Mouse (Mus musculus) spleen, adult 18-20 months (tissue): ENCODE measurements at regions not wholly inside any gene's neighbourhood (a gene's known extent, or its start where the extent isn't known, plus 50 kb on each side); places are given as distances from the start of the nearest gene placed in this dataset.

Source experiments
- DNase-seq, 2 experiments: peaks; one replicate each; pipeline ENCODE4 v3.0.0; 2022; ENCODE audit warnings: mixed read lengths in 2 of 2

DNA sequence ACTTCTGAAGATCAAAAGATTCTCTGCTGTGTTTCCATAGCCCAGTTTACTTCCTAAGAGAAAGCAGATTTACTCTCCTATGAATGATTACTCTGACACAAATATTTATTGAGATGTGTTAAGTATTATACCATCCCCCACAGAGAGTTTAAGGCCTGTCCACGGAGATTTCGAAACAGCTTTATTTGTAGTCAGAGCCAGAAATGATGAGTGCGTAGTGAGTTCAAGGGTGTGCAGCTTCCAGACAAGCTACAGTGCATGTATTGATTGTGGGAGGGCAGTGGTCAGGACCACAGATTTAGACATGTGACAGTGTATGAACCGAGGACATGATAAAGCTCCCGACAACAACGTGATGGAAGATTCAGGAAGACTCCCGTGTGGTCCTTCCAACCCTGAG lies 126.8 kb downstream of the Hlx start:
- no peak for DNase-seq

- no peak for DNase-seq
Measured at GRCm38 (mm10) chr1:184603136-184603535, 129.3 kb downstream of the Hlx start.

DNA sequence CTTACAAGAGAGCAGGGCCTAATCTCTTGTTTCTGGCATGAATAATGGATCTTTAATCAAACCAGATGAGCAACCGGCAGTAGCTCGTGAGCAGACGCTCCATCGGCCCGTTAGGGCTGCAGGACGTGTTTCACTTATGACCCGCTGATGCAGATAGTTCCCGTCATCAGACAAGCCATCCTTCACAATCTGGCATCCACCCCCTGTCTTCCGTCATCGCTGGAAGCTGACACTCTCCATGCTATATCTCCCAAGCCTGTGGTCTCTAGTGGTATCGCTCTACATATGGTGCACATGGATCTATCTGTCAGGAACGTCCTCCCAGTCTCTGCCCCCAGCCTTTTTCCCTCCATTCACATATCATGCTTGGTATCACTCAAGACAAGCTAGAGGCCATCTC lies 137.0 kb downstream of the Hlx start:
- no peak for DNase-seq

DNA sequence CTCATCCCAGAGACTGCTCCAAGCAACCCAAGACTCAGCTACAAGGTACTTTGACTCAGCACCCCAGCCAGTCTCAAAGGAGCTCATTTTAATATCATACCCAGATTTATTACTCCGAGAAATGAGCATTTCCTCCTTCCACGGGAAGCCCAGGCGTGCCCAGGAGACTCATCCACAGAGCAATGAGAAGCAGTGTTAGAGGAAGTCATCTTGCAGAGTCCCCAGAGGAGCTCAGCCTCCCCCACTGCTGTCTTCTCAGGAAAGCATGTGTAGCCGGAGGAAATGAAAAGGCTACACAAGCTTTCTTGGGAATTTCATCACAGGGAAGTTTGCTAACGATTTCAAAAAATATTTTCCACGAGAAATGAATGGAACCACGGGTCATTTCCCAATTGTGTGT lies 141.8 kb downstream of the Hlx start:
- no peak for DNase-seq

DNA sequence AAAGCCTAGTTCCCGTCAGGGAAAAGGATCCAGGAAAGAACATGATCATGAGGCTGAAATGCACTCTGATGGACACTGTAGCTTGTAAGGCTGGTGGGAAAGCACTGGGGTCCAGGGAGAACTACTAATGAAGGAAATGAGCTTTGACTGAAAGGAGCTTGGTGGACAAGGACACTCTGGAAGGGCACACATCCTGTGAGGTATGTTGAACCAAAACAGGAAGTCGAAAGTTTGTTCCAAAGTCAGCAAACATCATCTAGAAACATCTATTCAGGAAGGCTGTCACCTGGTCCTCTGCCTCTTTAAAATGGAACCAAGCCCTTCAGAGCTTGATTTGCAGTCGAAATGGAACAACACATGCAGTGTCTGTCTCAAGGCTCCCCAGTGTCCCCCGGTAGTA lies 143.1 kb downstream of the Hlx start:
- DNase-seq = no peak

GRCm38 (mm10) chr1:184584505-184584874 lies 147.9 kb downstream of the Hlx start:
- DNase-seq = no peak

- DNase-seq = no peak
Measured at GRCm38 (mm10) chr1:184583751-184584504, 148.5 kb downstream of the Hlx start.

DNA sequence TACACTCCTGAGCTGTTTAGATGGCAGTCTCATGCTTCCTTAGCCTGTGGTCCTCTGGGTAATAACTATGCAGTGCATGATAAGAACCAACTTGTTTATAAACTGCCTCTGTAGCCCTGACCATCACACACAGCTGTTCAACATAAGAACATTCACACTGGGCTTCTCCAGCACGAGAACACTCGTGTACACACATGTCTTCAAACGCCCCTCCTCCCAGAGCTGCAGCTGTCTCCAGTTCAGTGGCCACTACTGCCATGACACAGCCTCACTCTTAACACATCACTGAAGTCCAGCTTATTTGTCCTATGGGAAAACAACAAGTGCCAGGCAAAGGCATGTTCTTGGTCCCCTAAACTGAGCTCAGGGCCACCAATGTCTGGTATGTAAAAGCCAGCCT lies 152.9 kb downstream of the Hlx start:
- no peak for DNase-seq

DNA sequence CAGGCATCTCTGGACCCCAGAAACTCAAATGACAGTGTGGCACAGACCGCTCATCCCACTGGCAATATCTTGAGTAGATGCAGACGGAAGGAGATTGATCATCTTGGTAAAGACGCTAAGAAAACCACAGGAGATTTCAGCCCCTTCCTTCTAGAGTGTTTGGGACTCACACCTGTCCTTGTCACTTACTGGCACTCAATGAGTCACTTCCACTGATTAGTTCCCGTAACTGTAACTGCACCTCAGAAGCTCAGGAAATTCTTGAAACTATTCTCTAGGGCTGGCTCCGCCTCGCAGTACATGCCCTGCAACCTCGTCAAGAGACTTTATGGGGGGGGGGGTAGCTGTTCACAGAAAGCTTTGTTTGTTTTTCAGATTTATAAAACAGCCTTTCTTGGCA lies 155.9 kb downstream of the Hlx start:
- DNase-seq = no peak

DNA sequence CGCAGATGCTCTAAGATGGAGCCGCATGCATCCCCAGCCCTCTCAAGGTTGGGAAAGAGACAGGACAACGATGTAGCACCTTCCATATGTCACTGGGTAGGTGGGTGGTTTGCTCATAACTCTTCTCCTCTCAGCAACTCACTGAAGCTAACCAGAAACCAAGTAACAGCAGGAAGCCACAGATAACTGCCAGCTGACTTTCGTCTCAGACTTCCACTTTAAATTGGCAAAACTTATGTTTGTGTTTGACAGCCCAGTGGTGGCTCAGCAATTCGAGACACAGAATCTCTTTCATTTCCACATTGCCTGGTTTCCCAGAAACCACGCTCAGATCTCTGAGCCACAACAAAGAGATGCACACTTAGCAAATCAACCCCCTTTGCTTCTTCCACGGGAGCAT lies 159.1 kb downstream of the Hlx start:
- no peak for DNase-seq

DNA sequence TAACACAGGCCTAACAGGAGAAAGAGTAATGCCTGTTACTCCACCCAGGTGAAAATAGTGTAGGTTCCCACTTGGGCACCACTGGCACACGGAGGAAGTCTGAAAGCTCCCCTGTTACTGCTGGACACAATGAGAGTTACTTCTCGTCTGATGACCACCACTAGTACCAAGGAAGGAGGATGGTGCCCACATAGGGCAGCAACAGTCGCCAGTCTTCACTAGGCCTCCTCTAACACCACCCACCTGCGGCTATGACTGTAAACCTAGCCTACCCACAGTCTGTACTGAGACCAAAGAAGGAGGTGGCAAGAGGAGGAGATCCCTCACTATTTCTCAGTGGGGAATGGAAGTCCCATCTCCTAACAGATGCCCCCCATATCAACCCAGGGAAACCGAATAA lies 161.7 kb downstream of the Hlx start:
- DNase-seq = no peak

DNA sequence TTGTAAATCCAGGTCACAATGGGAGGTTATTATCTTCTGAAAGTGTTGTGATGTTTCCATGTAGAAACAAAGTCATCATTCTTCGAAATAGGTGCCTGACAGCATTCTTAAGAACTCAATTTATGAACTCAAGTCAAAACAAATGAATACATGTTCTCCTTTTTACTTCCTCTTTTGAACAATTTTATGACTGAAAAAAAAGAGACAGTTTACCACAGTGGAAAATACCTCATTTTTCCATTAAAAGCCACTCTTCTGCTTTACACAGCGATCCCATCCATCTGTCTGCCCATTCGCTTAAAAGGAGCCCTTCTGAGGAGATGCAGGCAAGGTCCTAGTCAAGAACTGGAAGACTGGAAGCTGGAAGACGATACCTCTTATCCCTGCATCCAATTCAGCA lies 169.5 kb downstream of the Hlx start:
- DNase-seq = peak in 1 of 2 experiments; percentile 7

DNA sequence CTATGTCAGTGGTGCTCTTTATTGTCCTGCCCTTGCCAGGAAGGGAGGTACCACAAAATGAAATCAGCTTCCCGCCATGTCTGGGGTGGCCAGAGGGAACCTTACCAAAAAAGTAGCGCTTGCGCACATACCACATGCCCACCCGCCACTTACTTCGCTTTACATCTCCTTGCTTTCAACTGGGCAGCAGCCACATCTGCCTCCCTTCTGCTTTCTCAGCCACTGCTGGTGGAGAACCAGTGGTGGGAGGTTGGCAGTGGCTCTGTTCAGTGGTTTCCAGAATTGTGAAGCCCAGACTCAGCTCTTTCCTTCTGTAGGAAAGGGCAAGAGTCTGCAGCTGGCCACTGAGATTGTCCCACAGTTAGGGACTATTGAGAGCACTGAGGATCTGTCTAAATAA lies 170.2 kb downstream of the Hlx start:
- DNase-seq = peak in 1 of 2 experiments; percentile 6

GRCm38 (mm10) chr1:184559543-184559942 lies 172.9 kb downstream of the Hlx start:
- no peak for DNase-seq

GRCm38 (mm10) chr1:184553791-184554190 lies 178.6 kb downstream of the Hlx start:
- no peak for DNase-seq

DNA sequence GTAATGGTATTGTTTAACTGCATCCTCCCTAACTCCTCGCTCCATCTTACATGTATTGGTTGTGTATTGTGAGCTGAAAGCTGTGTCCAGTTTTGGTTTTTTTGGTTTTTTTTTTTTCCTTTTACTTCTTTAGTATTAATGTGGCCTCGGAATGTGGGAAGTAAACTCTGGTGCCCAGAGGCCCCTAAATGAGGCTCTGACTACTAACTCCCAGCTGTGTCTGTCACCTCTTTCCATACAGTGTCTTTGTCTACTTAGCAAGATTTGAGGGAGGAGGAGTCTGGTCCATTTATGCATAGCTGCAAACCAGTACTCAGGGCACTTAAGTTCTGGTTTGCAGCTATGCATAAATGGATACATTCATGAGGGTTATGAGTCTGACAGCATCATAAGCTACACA lies 181.9 kb downstream of the Hlx start:
- no peak for DNase-seq

- DNase-seq = no peak
Measured at GRCm38 (mm10) chr1:184547650-184548235, 184.7 kb downstream of the Hlx start.

DNA sequence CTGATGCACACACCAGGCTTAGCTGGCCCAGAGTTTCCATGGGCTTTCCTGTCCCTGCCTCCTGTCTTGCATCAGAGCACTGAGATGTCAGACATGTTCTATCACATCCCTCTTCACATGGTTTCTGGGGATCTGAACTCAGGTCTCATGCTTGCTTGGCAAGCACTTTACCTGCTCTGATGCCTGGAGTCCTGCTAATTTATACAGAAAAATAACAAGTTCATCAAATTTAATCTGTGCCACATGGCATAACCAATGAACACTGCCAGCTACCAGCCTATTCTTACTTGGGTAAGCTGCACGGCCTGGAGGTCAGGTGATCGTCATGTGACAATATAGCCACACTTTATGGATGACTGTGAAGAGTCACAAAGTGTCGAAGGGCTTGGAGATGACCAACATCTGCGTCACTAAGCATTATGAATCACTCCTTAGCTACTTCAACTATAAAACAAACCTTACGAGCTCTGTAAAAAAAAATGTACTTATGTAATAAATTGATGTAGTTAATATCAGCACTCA lies 186.2 kb downstream of the Hlx start:
- no peak for DNase-seq

- DNase-seq = no peak
Measured at GRCm38 (mm10) chr1:184545111-184545510, 187.3 kb downstream of the Hlx start.

- DNase-seq = no peak
Measured at GRCm38 (mm10) chr1:184542321-184543115, 189.9 kb downstream of the Hlx start.

- DNase-seq = no peak
Measured at GRCm38 (mm10) chr1:184539818-184540217, 192.6 kb downstream of the Hlx start.

DNA sequence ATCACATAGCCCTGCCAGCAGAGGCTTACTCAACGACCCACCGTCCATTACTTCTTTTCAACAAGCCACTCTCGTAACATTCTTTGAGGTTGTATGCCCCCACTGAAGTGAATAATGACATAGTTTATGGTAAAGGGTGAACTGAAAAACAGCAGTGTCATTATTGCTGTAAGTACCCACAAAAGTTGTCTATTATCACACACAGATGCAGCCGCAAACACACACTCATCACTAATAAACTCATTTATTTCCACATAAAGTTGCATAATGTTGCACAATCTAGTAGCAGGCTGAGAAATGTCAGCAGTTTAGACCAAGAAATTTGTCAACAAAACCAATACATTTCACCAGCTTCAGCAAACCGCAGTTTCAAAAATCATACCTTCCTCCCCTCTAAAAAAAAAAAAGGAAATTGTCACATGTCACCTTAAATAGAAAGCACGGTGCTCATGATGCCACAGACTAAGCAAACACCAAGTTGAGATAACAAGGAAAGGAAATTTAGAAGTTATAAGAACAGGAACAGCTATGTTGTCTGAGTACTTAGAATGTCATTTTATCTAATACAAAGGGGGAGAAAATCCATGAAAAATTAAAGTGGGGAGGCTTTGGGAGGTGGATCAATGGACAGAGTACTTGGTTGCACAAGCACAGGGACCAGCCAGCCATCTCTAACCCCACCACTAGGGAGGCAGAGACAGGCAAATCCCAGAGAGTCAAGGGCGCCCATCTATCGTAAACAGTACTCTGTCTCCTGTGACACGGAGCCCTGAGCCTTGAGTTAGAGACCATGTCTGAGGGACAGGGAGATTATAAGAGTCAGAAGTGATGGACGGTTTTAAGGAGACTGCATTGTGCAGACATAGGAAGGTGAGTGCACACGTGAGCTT lies 195.9 kb downstream of the Hlx start:
- no peak for DNase-seq

DNA sequence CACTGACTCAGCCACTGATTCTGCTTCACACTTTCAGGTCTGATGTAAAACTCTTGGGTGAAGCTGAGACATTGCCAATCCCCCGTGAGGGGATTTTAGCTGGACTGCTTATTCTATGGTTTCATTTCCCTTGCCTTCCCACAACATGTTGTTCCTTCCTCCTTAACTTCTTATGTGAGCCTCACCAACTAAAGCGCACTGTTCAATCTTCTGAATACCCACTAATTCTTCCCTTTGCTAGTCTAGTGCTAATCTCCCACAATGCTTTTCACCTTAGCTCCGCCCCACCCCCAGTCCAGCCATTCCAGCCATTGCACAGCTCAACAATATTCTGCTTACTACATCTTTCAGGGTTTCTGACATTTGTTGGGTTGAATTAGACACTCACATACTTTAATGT lies 196.7 kb downstream of the Hlx start:
- DNase-seq = no peak
